Mouse (Mus musculus): ENCODE measurements around the gene Matn1. TPM values are rescaled to one million over a fixed set of nuclear protein-coding genes. Genes with fewer than 3 reads are reported as not detected.

Gene Matn1
- polyA plus RNA-seq, 2 experiments: 0.08 to 0.13 TPM

DNA sequence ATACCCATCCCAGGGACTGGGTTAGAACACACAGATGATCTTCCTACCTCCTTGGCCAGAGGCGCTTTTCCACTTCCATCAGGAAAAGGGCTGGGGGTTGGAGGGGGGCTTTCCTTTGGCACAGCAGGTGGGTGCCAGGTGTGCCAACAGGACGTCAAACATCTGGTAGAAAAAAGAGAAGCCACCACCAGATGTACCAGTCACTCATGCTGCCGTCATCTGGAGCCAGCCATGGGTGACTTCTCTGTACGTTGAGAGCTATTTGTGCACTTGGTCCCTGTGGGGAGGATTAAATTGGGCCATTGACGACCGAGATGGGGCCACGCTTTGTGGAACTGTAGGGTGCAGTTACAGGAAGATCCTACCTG, 28.5 kb upstream of the Matn1 start:
- H3K4me1 ChIP-seq (replicated peaks; ENCODE audit: control insufficient read depth in 2 of 2, insufficient read depth in 2 of 2, low read length in 1 of 2): peaks cover 0 to 6% of the 10 kb centered on the region in 2 experiments; a peak in 3 of 4 replicates
- TF ChIP-seq CTCF (IDR thresholded peaks at IDR 0.05; ENCODE audit: low read depth) (no peak), EP300 (IDR thresholded peaks at IDR 0.05; ENCODE audit: low read depth) (no peak)
- no peaks in the 10 kb centered on the region for H3K36me3 ChIP-seq (replicated peaks; ENCODE audit: control insufficient read depth, insufficient read depth, low read depth)
- H3K4me2 ChIP-seq (ENCODE audit: low read depth): peak overlapping the region; percentile 31
- WGBS (ENCODE audit: insufficient replicate concordance): 28% methylated on average over 7 of the region's 7 CpGs
- no peaks in the 10 kb centered on the region for H3K27me3 ChIP-seq (ENCODE audit: control insufficient read depth, insufficient read depth, low read length)
- H3K4me3 ChIP-seq (ENCODE audit: insufficient read depth in 1 of 2, low read depth in 2 of 2, low read length in 2 of 2): no peak overlapping the region
- ATAC-seq (ENCODE audit: insufficient read depth): no peak
- H3K9ac ChIP-seq (replicated peaks): no peak overlapping the region
- H3K9me3 ChIP-seq (ENCODE audit: control insufficient read depth, low read length): no peaks in the 10 kb centered on the region
- no peak overlapping the region for H3K27ac ChIP-seq
- DNase-seq (ENCODE audit: low read depth in 3 of 3, low spot score in 3 of 3): no peak

GRCm38 (mm10) chr4:130916639-130917038, 27.5 kb upstream of the Matn1 start:
- no peak for ATAC-seq (ENCODE audit: insufficient read depth)
- Histone ChIP-seq H3K4me1 (replicated peaks; ENCODE audit: control insufficient read depth in 2 of 2, insufficient read depth in 2 of 2, low read length in 1 of 2) (no peaks in the 10 kb centered on the region; a peak in 2 of 4 replicates), H3K4me3 (ENCODE audit: insufficient read depth in 1 of 2, low read depth in 2 of 2, low read length in 2 of 2) (no peak overlapping the region), H3K9ac (replicated peaks) (no peak overlapping the region), H3K27ac (no peak overlapping the region), H3K36me3 (replicated peaks; ENCODE audit: control insufficient read depth, insufficient read depth, low read depth) (no peaks in the 10 kb centered on the region), H3K9me3 (ENCODE audit: control insufficient read depth, low read length) (no peaks in the 10 kb centered on the region), H3K27me3 (ENCODE audit: control insufficient read depth, insufficient read depth, low read length) (no peaks in the 10 kb centered on the region), H3K4me2 (ENCODE audit: low read depth) (no peak overlapping the region)
- no peak for DNase-seq (ENCODE audit: low read depth in 3 of 3, low spot score in 3 of 3)
- 45% methylated on average over 7 of the region's 7 CpGs for WGBS (ENCODE audit: insufficient replicate concordance)
- TF ChIP-seq EP300 (IDR thresholded peaks at IDR 0.05; ENCODE audit: low read depth) (no peak), CTCF (IDR thresholded peaks at IDR 0.05; ENCODE audit: low read depth) (no peak)

- no peaks in the 10 kb centered on the region; a peak in 2 of 4 replicates for H3K4me1 ChIP-seq (replicated peaks; ENCODE audit: control insufficient read depth in 2 of 2, insufficient read depth in 2 of 2, low read length in 1 of 2)
- no peak for DNase-seq (ENCODE audit: low read depth in 3 of 3, low spot score in 3 of 3)
- H3K36me3 ChIP-seq (replicated peaks; ENCODE audit: control insufficient read depth, insufficient read depth, low read depth): no peaks in the 10 kb centered on the region
Observed at GRCm38 (mm10) chr4:130917564-130917963, 26.6 kb upstream of the Matn1 start.

DNA sequence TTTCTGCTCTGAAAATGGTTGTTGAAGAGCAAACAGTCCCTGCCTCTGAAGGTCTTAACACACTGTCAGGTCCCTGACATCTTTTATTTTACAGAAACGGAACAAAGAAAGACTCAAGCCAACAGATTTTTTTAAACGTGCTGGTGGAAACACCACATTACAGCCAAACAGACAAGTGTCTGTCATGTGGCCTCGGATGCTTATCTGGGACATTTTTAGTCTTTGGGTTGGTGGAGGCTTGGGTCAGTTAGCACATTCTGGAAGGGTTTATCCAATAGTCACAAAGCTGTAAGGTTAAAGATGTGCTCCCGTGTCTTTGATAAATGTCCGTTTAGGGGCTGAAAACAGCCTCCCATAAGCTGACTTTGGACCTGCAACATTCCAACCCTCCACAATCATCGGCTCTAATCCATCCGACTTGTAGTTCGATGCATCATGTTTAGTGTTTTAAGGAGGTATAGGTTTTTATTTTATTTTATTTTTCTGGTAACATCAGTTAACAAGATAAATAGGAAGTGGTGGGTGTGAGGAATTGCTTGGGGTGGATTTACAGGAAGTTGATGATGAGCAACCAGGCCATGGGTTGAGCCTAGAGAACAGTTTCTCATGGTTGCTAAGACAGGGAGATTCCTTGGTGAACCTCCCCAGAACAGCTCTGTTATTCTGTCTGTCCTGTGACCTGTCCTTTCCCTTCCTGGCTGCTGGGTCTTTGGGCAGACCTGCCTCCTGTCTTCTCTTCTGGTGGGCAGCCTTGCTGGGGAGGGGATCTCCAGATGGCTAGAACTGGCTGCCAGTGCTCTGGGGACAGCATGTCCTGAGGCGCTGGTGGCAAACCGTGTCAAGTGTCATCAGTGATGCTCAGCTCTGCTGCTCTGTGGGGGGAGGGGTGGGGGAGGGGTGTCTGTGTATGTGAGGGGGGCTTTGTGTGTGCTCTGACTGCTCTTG, 25.1 kb upstream of the Matn1 start:
- no peaks in the 10 kb centered on the region for H3K36me3 ChIP-seq (replicated peaks; ENCODE audit: control insufficient read depth, insufficient read depth, low read depth)
- H3K27ac ChIP-seq: no peak overlapping the region
- ATAC-seq (ENCODE audit: insufficient read depth): no peak
- DNase-seq (ENCODE audit: low read depth in 3 of 3, low spot score in 3 of 3): no peak
- no peak for TF ChIP-seq CTCF (IDR thresholded peaks at IDR 0.05; ENCODE audit: low read depth)
- TF ChIP-seq EP300 (IDR thresholded peaks at IDR 0.05; ENCODE audit: low read depth): no peak
- H3K9me3 ChIP-seq (ENCODE audit: control insufficient read depth, low read length): no peaks in the 10 kb centered on the region
- H3K4me1 ChIP-seq (replicated peaks; ENCODE audit: control insufficient read depth in 2 of 2, insufficient read depth in 2 of 2, low read length in 1 of 2): no peaks in the 10 kb centered on the region; a peak in 2 of 4 replicates
- no peaks in the 10 kb centered on the region for H3K27me3 ChIP-seq (ENCODE audit: control insufficient read depth, insufficient read depth, low read length)
- H3K4me2 ChIP-seq (ENCODE audit: low read depth): no peak overlapping the region
- no peak overlapping the region for H3K4me3 ChIP-seq (ENCODE audit: insufficient read depth in 1 of 2, low read depth in 2 of 2, low read length in 2 of 2)
- no peak overlapping the region for H3K9ac ChIP-seq (replicated peaks)
- WGBS (ENCODE audit: insufficient replicate concordance): 48% methylated on average over 10 of the region's 10 CpGs

More at GRCm38 (mm10) chr4:130917564-130917963, 26.6 kb upstream of the Matn1 start:
- TF ChIP-seq CTCF (IDR thresholded peaks at IDR 0.05; ENCODE audit: low read depth) (no peak), EP300 (IDR thresholded peaks at IDR 0.05; ENCODE audit: low read depth) (no peak)
- H3K27ac ChIP-seq: no peak overlapping the region
- WGBS (ENCODE audit: insufficient replicate concordance): 47% methylated on average over 4 of the region's 4 CpGs
- H3K4me2 ChIP-seq (ENCODE audit: low read depth): no peak overlapping the region
- H3K9me3 ChIP-seq (ENCODE audit: control insufficient read depth, low read length): no peaks in the 10 kb centered on the region
- ATAC-seq (ENCODE audit: insufficient read depth): no peak
- no peak overlapping the region for H3K4me3 ChIP-seq (ENCODE audit: insufficient read depth in 1 of 2, low read depth in 2 of 2, low read length in 2 of 2)
- H3K9ac ChIP-seq (replicated peaks): no peak overlapping the region
- H3K27me3 ChIP-seq (ENCODE audit: control insufficient read depth, insufficient read depth, low read length): no peaks in the 10 kb centered on the region

DNA sequence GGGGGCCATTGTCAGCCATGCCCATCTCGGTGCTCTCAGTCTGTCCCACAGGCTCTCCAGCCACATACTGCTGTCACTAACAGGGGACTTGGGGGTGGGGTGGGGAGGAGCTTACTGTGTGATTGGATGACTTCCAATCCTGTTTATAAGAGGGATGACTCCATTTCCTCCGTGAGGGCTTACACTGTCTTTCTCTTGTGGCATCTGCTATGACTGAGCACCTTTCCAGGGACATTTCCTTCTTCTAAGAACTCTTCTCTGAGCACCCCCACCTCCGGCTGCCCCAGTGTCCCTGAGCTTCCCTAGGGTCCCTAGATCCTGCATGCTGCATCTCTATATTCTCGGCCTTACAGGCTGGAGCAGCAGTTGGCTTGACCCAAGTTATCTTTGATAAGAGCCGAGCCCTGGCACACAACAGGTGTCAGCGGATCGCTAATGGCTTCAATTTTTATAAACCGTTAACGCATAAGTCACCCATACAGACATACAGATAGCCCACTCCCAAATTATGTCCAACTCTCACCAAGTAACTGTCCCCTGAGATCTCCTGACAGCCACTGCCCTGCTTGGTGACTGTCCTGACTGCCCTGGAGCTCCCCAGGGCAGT, 24.3 kb upstream of the Matn1 start:
- Histone ChIP-seq H3K9me3 (ENCODE audit: control insufficient read depth, low read length) (no peaks in the 10 kb centered on the region), H3K36me3 (replicated peaks; ENCODE audit: control insufficient read depth, insufficient read depth, low read depth) (no peaks in the 10 kb centered on the region), H3K27ac (no peak overlapping the region), H3K4me3 (ENCODE audit: insufficient read depth in 1 of 2, low read depth in 2 of 2, low read length in 2 of 2) (no peak overlapping the region), H3K4me2 (ENCODE audit: low read depth) (no peak overlapping the region), H3K27me3 (ENCODE audit: control insufficient read depth, insufficient read depth, low read length) (no peaks in the 10 kb centered on the region), H3K9ac (replicated peaks) (no peak overlapping the region), H3K4me1 (replicated peaks; ENCODE audit: control insufficient read depth in 2 of 2, insufficient read depth in 2 of 2, low read length in 1 of 2) (no peaks in the 10 kb centered on the region; a peak in 2 of 4 replicates)
- 50% methylated on average over 9 of the region's 9 CpGs for WGBS (ENCODE audit: insufficient replicate concordance)
- ATAC-seq (ENCODE audit: insufficient read depth) (no peak), DNase-seq (ENCODE audit: low read depth in 3 of 3, low spot score in 3 of 3) (no peak)
- TF ChIP-seq CTCF (IDR thresholded peaks at IDR 0.05; ENCODE audit: low read depth): no peak
- no peak for TF ChIP-seq EP300 (IDR thresholded peaks at IDR 0.05; ENCODE audit: low read depth)

All from liver, embryonic 14.5 days (tissue).